Mouse (Mus musculus): ENCODE results near the gene Yars2. TPM values are rescaled to one million over a fixed set of nuclear protein-coding genes. Genes with fewer than 3 reads are reported as not detected.
"Not testable (repeated sequence)": the region's sequence is repeated elsewhere in the genome, so short reads cannot be mapped to it uniquely, and the experiment has no call there.

The Yars2 gene
- total RNA-seq (2021): 10 to 100 TPM; 21.8 to 24.8 TPM

DNA sequence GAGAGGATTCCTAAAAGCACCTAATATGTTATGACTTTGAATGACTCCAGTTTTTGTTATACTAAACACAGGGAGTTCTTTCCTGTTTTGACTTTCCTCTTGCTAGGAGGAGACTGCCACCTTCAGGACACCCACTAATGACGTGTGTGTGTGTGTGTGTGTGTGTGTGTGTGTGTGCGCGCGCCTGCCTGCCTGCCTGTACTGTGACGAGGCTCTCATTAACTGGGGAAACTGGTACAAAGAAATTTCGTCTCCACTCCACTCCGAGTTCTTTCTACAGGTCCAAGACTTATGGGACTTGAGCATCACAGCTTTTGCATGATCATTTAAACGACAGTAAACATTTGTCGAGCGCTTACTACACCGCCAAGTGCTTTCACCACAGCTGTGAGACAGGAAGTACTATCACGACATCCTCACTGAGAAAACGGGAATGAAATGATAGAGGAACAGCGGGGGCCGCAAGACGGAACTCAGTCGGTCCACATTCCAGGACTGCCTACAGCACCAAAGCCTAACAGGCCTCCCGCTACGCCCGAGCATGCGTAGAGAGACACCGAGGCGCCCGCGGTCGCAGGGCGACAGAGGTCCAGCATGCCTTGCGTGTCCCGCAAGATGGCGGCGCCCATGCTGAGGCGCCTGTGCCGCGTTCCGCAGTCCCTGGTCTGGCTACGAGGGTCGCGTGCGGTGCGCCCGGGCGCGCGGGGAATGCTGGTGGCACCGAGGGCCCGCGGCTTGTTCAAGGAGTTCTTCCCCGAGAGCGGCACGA, at the start of gene Yars2:
Gene Yars2, plus strand, starts transcription at position 597 of the 769 bp plus-strand sequence.
- DNase-seq (ENCODE audit: low spot score in 2 of 2): peak; percentile 95 to 98
- intact Hi-C loops (cut with DNase I): loop anchor here (1.0 to 10.0 kb wide), 7 partner anchors 55 to 668 kb away; partner anchors contain the start of genes Dnm1l, Mzt2, Pkp2 and Top3b

DNA sequence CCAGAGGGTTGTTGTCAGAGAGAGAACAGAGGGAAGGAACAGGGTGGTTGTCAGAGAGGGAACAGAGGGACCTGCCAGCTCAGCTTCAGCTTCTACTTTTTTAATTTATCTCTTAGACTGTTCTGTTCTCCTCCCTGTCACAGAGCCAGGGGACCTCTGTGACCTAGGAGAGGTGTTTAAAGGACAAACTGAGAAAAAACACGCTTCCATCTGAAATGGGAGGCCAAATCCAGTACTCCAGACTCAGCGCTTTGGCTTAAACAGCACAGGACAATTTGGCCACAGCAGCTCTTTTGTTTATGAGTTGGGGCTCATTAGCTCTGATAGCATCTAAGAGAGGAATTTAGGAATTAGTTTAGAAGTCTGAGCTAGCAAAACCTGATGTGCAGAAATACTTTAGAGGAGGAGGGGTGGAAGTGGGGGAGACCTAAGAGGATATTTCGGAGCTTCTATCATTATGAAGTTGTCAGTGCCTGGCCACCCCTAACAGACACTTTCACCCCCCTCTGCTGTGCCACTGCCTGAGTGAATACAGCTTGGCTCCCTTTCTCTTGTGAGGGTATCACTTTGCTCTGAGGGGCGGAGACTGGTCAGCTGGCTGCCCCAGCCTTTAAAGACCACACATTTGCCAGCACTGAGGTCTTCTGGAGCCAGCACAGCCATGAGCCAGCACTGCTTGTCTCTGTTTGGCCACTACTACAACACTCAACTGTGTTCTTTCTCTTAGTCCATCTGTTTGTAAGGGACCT, 49.3 kb upstream of the Yars2 start:
- no peak for DNase-seq (ENCODE audit: low spot score in 2 of 2)

GRCm38 (mm10) chr16:16255217-16255616, 47.5 kb upstream of the Yars2 start:
- no peak for DNase-seq (ENCODE audit: low spot score in 2 of 2)
- intact Hi-C loops (cut with DNase I): no loop called here

More for the DNA sequence above, 49.3 kb upstream of the Yars2 start:
- intact Hi-C loops (cut with DNase I): no loop called here

DNA sequence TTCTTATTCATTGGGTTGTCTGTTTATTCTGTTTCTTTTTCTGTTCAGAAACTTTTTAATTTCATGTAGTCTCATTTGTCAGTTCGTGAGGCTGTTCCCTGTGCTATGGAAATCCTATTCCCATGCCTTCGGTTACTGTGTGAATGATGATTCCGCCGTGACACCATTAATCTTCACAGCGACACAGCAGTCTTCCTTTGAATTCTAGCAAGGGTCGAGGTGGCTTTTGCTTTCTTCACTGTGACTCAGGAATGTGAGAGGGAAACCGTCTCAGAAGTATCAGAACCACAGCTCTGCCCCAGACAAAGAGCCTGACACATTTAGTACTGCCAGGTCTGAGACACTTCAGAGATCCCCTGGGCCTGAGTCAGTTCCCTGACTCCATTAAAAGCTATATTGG, 46.9 kb upstream of the Yars2 start:
- intact Hi-C loops (cut with DNase I): no loop called here
- DNase-seq (ENCODE audit: low spot score in 2 of 2): no peak

- DNase-seq (ENCODE audit: low spot score in 2 of 2): no peak
- intact Hi-C loops (cut with DNase I): no loop called here
Observed at GRCm38 (mm10) chr16:16256672-16257071, 46.1 kb upstream of the Yars2 start.

- intact Hi-C loops (cut with DNase I): no loop called here
- no peak for DNase-seq (ENCODE audit: low spot score in 2 of 2)
Observed at GRCm38 (mm10) chr16:16260882-16261281, 41.9 kb upstream of the Yars2 start.

DNA sequence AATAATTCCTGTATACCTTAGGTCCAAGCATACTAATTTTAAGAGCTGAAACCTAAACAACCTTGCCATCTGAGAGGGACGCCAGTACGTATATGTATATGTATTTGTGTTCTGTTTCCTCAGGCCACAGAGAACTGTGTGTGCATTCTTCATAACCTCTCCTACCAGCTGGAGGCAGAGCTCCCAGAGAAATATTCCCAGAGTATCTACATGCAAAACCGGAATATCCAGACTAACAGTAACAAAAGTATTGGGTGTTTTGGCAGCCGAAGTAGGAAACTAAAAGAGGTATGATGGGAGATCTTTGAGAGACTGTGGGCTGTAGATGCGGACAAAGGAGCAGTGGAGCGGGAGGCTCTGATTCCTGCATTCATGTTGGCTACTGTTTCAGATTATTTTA, 41.3 kb upstream of the Yars2 start:
- intact Hi-C loops (cut with DNase I): no loop called here
- DNase-seq (ENCODE audit: low spot score in 2 of 2): no peak

DNA sequence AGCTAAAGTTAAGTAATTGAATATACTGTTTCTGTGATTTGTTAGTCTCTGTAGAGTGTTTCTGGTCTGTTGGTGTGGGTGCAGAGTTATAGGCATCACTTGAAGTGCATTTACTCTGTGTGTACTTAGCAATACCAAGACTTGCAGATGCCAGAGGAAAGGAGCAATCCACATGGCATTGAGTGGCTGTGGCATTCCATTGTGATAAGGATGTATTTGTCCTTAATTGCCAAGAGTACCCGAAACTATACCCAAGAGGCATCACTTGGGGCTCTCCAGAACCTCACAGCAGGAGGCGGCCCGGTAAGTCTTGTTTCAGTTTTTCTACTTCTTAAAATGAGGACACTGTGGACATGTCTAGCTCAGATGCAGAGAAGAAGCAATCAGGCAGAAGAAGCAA, 40.3 kb upstream of the Yars2 start:
- DNase-seq (ENCODE audit: low spot score in 2 of 2): no peak
- intact Hi-C loops (cut with DNase I): no loop called here

- DNase-seq (ENCODE audit: low spot score in 2 of 2): no peak
- intact Hi-C loops (cut with DNase I): no loop called here
Observed at GRCm38 (mm10) chr16:16272978-16273377, 29.8 kb upstream of the Yars2 start.

- intact Hi-C loops (cut with DNase I): no loop called here
- DNase-seq (ENCODE audit: low spot score in 2 of 2): no peak
Observed at GRCm38 (mm10) chr16:16273752-16274151, 29.0 kb upstream of the Yars2 start.

DNA sequence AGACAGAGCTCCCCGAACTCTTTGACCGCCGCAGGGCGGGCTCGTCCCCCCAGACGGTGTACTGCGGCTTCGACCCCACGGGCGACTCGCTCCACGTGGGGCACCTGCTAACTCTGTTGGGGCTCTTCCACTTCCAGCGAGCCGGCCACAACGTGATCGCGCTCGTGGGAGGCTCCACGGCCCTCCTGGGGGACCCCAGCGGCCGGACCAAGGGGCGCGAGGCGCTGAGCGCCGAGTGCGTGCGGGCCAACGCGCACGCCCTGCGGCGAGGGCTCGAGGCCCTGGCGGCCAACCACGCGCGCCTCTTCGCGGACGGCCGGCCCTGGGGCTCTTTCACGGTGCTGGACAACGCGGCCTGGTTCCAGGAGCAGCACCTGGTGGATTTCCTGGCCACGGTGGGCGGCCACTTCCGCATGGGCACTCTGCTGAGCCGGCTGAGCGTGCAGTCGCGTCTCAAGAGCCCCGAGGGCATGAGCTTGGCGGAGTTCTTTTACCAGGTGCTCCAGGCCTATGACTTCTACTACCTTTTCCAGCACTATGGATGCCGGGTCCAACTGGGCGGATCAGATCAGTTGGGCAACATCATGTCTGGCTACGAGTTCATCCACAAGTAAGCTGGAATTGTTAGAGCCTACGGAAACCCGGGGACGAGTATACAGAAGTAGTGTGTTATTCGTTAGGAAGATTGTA, 518 bp downstream of the Yars2 start:
- DNase-seq (ENCODE audit: low spot score in 2 of 2): peak; percentile 39 to 48
- intact Hi-C loops (cut with DNase I): loop anchor here (2.0 to 10.0 kb wide), 6 partner anchors 54 to 668 kb away; partner anchors contain the start of genes Dnm1l, Mzt2, Pkp2 and Top3b

DNA sequence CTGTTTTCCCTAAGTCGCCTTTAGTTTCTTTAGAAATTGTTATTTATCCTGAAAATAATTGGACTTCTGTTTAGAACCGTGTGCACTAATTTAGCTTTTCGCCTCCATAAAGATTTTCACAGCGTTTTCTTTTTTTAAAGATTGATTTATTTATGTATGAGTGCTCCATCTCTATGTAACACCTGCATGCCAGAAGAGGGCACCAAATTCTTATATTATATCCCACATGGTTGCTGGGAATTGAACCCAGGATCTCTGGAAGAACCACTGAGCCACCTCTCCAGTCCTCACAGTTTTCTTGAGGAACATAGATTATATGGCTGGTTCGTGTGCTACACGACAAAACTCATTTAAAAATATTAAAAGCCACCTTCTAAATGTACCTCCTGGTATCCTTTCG, 1.1 kb downstream of the Yars2 start:
- DNase-seq (ENCODE audit: low spot score in 2 of 2): no peak
- intact Hi-C loops (cut with DNase I): loop anchor here (2.0 to 10.0 kb wide), 6 partner anchors 53 to 669 kb away; partner anchors contain the start of genes Dnm1l, Mzt2, Pkp2 and Top3b

- DNase-seq (ENCODE audit: low spot score in 2 of 2): no peak
- intact Hi-C loops (cut with DNase I): no loop called here
Observed at GRCm38 (mm10) chr16:16311319-16311718, 8.6 kb downstream of the Yars2 start.

- intact Hi-C loops (cut with DNase I): no loop called here
- no peak for DNase-seq (ENCODE audit: low spot score in 2 of 2)
Observed at GRCm38 (mm10) chr16:16325775-16326336, 23.1 kb downstream of the Yars2 start.

DNA sequence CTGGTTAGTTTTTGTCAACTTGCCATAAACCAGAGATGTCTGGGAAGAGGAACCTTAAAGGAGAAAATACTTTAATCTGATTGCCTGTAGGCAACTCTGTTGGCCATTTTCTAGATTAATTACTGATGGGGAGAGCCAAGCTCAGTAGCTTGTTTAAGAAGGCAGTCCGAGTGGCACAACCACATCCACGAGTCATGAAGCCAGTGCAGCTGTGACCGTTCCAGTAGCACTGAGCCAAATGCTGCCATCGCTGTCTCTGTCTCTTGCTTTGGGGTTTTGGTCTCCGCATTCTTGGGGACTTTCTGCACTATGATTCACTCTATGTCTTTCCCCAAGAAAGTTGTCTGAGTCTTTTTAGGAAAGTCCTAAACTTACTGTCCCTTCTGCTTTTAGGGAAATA, 43.7 kb downstream of the Yars2 start:
- no peak for DNase-seq (ENCODE audit: low spot score in 2 of 2)

DNA sequence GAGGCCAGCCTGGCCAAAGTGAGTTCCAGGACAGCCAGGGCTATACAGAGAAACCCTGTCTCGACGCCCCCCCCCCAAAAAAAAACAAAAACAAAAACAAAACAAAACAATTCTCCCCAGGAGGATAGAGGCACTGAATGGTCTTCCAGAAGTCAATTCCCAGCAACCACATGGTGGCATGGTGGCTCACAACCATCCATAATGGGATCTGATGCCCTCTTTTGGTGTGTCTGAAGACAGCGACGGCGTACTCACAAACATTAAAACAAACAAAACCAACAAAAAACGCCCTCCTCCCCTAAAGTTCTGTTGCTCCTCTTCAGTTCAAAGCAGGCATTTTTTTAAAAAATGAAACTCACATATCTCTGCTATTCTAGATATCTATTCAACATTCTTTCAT, 55.1 kb downstream of the Yars2 start:
- peak in 1 of 2 experiments; percentile 11 for DNase-seq (ENCODE audit: low spot score in 2 of 2)
- intact Hi-C loops (cut with DNase I): loop anchor here (5.0 to 10.0 kb wide), 3 partner anchors 56 to 517 kb away; partner anchors contain the start of genes Top3b, Vpreb1 and Yars2

More for the DNA sequence above, 43.7 kb downstream of the Yars2 start:
- intact Hi-C loops (cut with DNase I): no loop called here

GRCm38 (mm10) chr16:16358481-16359100, 55.8 kb downstream of the Yars2 start, which contains the start of gene Dnm1l:
Gene Dnm1l, minus strand, starts transcription at chr16:16358959.
- peak; percentile 94 to 95 for DNase-seq (ENCODE audit: low spot score in 2 of 2)
- intact Hi-C loops (cut with DNase I): loop anchor here (5.0 to 10.0 kb wide), 3 partner anchors 56 to 516 kb away; partner anchors contain the start of genes Top3b, Vpreb1 and Yars2

DNA sequence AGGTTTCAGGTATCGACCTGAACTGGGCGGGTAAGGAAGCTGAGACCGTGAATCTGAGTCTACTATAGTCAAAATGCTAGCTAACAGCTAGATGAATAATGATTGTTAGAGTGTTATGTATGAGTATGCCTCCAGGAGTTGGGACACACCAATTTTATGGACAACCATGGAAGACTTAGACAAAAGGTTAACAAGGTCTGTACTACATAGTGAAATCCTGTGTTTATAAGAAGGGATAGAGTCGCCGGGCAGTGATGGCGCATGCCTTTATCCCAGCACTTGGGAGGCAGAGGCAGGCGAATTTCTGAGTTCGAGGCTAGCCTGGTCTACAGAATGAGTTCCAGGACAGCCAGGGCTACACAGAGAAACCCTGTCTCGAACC, 56.3 kb downstream of the Yars2 start:
- intact Hi-C loops (cut with DNase I): loop anchor here (5.0 to 10.0 kb wide), 3 partner anchors 57 to 516 kb away; partner anchors contain the start of genes Top3b, Vpreb1 and Yars2
- not testable (repeated sequence) for DNase-seq (ENCODE audit: low spot score in 2 of 2)

Data from left cerebral cortex, postnatal 25 days (tissue).